Mouse (Mus musculus): ENCODE results near the gene Prss2.

DNA sequence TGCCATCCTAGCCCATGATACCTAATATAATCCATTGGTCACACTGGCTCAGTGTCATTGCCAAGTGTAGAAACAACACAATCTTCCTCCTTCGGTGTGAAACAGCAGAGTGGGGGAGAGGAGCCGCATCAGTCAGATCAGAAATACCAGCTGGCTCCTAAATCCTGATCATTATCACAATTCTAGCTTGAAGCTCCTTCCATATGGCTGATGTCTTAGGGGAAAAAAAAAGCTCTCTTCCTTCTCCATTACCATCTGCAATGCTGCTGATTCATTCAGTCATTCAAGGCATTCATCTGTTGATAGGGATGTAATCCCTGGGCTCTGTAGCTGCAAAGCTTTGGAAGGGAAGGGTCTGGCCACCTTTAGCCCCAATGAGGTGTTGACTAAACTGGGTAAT lies 38.7 kb downstream of the Prss2 start:
- no peak for TF ChIP-seq GATA1 (IDR thresholded peaks at IDR 0.05; ENCODE audit: borderline replicate concordance, low read length)
- TF ChIP-seq FLI1 (IDR thresholded peaks at IDR 0.05; ENCODE audit: low read length), result no peak
